Mouse (Mus musculus) layer of hippocampus, adult 6 months (tissue): ENCODE results near the gene Olfr588-ps1. TPM values are rescaled to one million over a fixed set of nuclear protein-coding genes. Genes with fewer than 3 reads are reported as not detected.

Experiments used
- long read RNA-seq, 2 experiments: library from polyadenylated mRNA; unstranded; transcript quantifications; one replicate each; pipeline ENCODE4 v2.0.0; 2019 to 2020
- polyA plus RNA-seq: library from polyadenylated mRNA; unstranded; fragments of <200 nt; fragmentation: Nextera tagmentation; gene quantifications from 2 replicates; pipeline ENCODE4 v1.2.3, GENCODE M21; 2021

Olfr588-ps1 gene
- polyA plus RNA-seq, result not detected in 2 replicates
- long read RNA-seq, experiment 1, result 0 reads
- long read RNA-seq, experiment 2, result 0 reads

DNA sequence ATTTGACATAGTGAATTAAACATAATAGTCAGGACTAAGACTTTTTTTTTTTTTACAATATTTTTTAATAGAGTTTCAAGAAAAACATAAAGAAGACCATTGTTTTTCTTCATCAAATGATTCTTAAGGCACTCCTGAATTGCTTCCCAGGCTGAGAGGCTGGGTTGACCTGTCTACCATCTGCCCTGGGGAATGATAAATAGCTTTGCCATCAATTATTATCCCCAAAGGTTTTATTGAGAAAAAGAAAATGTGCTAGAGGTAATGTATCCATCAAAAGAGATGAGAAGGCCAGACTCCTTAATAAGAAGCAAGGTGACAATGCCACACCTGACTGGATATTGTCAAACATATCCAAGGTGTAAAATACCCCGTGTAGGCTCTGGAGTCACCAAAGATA lies at the start of gene Olfr588-ps1:
Olfr588-ps1 (plus strand) TSS at position 301 of the 400 bp plus-strand sequence.

DNA sequence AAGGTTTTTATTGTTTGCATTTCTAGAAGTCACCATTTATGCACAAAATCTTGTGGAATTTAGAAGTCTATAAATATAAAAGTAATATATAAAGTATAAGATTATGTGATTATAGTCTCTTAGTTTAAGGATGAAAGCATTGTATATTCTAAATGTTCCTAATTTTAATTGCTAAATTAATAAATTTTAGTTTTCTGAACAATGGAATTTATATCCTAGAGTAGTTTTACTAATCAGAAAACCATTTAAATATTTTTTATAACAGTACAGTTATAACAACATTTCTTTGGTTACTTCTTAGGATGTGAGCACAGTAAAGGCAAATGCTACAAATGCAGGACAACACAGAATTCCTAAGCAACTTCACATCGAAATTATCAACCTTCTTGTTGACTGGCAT lies 43.3 kb upstream of the Olfr588-ps1 start, which contains the start of gene Olfr585:
Olfr585 (plus strand) TSS at position 301 of the 400 bp plus-strand sequence.

DNA sequence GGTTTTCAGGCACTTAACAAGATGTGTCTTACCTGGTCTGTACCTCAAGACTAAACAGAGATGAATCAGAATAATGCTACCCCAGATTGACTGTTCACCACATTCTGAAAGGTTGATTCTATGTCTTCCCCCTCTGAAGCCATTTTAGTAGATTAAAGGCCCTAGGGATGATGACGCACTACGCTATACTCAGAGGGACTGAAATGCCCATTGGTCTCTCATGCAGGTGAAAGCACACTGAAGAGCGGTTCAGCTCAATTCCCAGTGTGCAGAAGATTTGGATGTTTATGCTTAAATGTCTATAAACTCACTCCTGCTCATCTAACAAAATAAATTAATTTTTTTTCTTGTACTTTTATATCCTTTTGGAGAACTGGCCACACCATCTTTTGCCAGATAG lies 15.1 kb upstream of the Olfr588-ps1 start, which contains the start of gene Olfr586:
Olfr586 (minus strand) TSS at position 101 of the 400 bp plus-strand sequence.

DNA sequence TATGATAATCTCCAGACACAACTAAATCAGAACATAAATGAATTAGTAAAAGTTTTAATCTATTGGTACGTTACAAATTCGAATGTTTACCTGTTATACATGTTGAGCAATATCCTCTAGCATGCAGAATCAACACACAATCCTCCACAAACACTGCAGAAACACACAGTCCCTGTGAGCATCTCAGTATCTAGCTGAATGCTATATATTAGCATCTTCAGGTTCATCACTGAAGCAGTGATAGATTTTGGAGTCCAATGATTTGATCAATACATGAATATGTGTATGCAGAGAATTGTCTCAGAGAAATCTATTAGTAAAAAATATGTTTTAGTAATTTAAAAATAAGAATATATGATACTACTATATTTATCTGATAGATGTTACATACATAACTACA lies 15.6 kb downstream of the Olfr588-ps1 start, which contains the start of gene Olfr589:
Olfr589 (minus strand) TSS at position 101 of the 400 bp plus-strand sequence.

DNA sequence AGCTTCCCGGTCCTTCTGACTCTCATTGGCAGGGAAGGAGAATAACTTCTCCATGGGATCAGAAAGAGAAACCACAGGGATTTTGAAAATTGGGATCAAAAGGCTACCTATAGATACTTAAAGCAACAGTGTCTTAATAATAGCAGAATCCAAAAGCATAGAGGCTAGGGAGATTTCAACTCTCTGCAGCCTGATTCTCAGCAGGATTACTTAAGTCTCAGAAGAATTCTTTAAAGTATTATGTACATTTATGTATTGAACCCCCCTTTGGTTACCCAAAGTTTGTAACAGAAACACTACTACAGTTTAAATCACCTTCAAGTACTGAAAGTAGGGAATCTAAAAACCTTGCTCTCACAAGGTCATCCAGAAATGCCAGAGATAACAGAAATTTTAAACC lies 37.6 kb downstream of the Olfr588-ps1 start, which contains the start of gene Olfr591:
Olfr591 (minus strand) TSS at position 101 of the 400 bp plus-strand sequence.

DNA sequence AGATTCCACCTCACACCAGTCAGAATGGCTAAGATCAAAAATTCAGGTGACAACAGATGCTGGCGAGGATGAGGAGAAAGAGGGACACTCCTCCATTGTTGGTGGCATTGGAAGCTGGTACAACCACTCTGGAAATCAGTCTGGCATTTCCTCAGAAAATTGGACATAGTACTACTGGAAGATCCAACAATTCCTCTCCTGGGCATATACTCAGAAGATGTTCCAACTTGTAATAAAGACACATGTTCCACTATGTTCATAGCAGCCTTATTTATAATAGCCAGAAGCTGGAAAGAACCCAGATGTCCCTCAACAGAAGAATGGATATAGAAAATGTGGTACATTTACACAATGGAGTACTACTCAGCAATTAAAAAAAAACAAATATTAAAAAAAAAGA lies 43.8 kb downstream of the Olfr588-ps1 start, which contains the start of gene Olfr592:
Olfr592 (plus strand) TSS at position 301 of the 400 bp plus-strand sequence.

Other genes starting within 250 kb of the Olfr588-ps1 start
- not detected in 2 replicates for gene Olfr569, start 250.0 kb upstream of the Olfr588-ps1 start, polyA plus RNA-seq
- 0.23 TPM in 1 of 2 replicates, not detected in the other for gene Olfr570, start 246.3 kb upstream of the Olfr588-ps1 start, polyA plus RNA-seq
- gene Olfr571, start 223.3 kb upstream of the Olfr588-ps1 start, polyA plus RNA-seq, result not detected in 2 replicates
- gene Olfr572, start 216.5 kb upstream of the Olfr588-ps1 start, polyA plus RNA-seq, result not detected in 2 replicates
- not detected in 2 replicates for gene Olfr573-ps1, start 198.3 kb upstream of the Olfr588-ps1 start, polyA plus RNA-seq
- gene Olfr574, start 192.4 kb upstream of the Olfr588-ps1 start, polyA plus RNA-seq, result not detected in 2 replicates
- gene Olfr575, start 182.1 kb upstream of the Olfr588-ps1 start, polyA plus RNA-seq, result not detected in 2 replicates
- not detected in 2 replicates for gene Olfr576, start 178.2 kb upstream of the Olfr588-ps1 start, polyA plus RNA-seq
- not detected in 2 replicates for gene Olfr577, start 164.9 kb upstream of the Olfr588-ps1 start, polyA plus RNA-seq
- gene Olfr578, start 151.6 kb upstream of the Olfr588-ps1 start, polyA plus RNA-seq, result not detected in 2 replicates
- gene Olfr582, start 102.9 kb upstream of the Olfr588-ps1 start, polyA plus RNA-seq, result not detected in 2 replicates
- not detected in 2 replicates for gene Olfr583, start 89.6 kb upstream of the Olfr588-ps1 start, polyA plus RNA-seq
- gene Olfr584, start 59.0 kb upstream of the Olfr588-ps1 start, polyA plus RNA-seq, result not detected in 2 replicates
- not detected in 2 replicates for gene Olfr585, start 43.2 kb upstream of the Olfr588-ps1 start, polyA plus RNA-seq
- not detected in 2 replicates for gene Olfr586, start 15.2 kb upstream of the Olfr588-ps1 start, polyA plus RNA-seq
- not detected in 2 replicates for gene Olfr589, start 15.5 kb downstream of the Olfr588-ps1 start, polyA plus RNA-seq
- gene Olfr591, start 37.5 kb downstream of the Olfr588-ps1 start, polyA plus RNA-seq, result not detected in 2 replicates
- gene Olfr592, start 43.9 kb downstream of the Olfr588-ps1 start, polyA plus RNA-seq, result not detected in 2 replicates
- not detected in 2 replicates for gene Olfr593, start 71.0 kb downstream of the Olfr588-ps1 start, polyA plus RNA-seq
- not detected in 2 replicates for gene Olfr594, start 76.1 kb downstream of the Olfr588-ps1 start, polyA plus RNA-seq
- gene Usp17ld, start 111.6 kb downstream of the Olfr588-ps1 start, polyA plus RNA-seq, result not detected in 2 replicates
- gene Olfr596, start 164.8 kb downstream of the Olfr588-ps1 start, polyA plus RNA-seq, result not detected in 2 replicates
- gene Olfr597, start 175.4 kb downstream of the Olfr588-ps1 start, polyA plus RNA-seq, result not detected in 2 replicates
- gene Olfr598, start 182.7 kb downstream of the Olfr588-ps1 start, polyA plus RNA-seq, result not detected in 2 replicates
- not detected in 2 replicates for gene Olfr599, start 195.0 kb downstream of the Olfr588-ps1 start, polyA plus RNA-seq
- not detected in 2 replicates for gene Olfr600, start 208.8 kb downstream of the Olfr588-ps1 start, polyA plus RNA-seq
- gene Olfr601, start 221.8 kb downstream of the Olfr588-ps1 start, polyA plus RNA-seq, result not detected in 2 replicates
- gene Olfr603, start 245.3 kb downstream of the Olfr588-ps1 start, polyA plus RNA-seq, result not detected in 2 replicates